In genomic region chr3:138861032-138861431, GRCm38 (mm10) we compare ENCODE assay signal across 14 mouse cellular contexts.
DNase-seq lines count a peak whose midpoint lies in the region; ATAC-seq and TF ChIP-seq lines count a peak whose summit lies in the region.
"Had no signal": no experiment of that assay in that cellular context is flagged by ENCODE, and none has a peak within 500 bp of the region (broad histone marks: within the 10 kb centered on the region; RNA-seq: fewer than 3 reads in every experiment).

No protein-coding gene starts in this region.

- TF ChIP-seq CTCF in cerebellum, adult 2 months (IDR thresholded peaks at IDR 0.05; ENCODE audit: borderline replicate concordance, insufficient read depth, low read depth, low read length) = no peak

- no peak for ATAC-seq in liver, embryonic 11.5 days (replicated peaks; ENCODE audit: low FRiP score)
- ATAC-seq: midbrain, embryonic 16.5 days had no signal

- no peaks in the 10 kb centered on the region for H3K9me3 ChIP-seq in liver, embryonic 11.5 days (ENCODE audit: control insufficient read depth, low read length)

- no peak overlapping the region for H3K4me3 ChIP-seq in cerebellum, adult 2 months (replicated peaks; ENCODE audit: insufficient read depth, low read depth, low read length)
- H3K4me3 ChIP-seq in liver, embryonic 11.5 days (ENCODE audit: low read depth, low read length) = no peak overlapping the region

- peak; percentile 55 to 61 for DNase-seq in cerebellum, adult 2 months
- no peak for DNase-seq in cerebellum, adult 11-12 months
- DNase-seq in heart, adult 11 months = peak; percentile 81
- DNase-seq in heart, postnatal 36 days = no peak
- DNase-seq in right cerebral cortex, adult 2 months (ENCODE audit: low spot score in 2 of 2) = peak; percentile 56 to 63
- no peak for DNase-seq in right cerebral cortex, postnatal 4 days
- peak; percentile 81 for DNase-seq in telencephalon, adult 2 months (ENCODE audit: low read depth, low spot score)
- no peak for DNase-seq in liver, embryonic 11.5 days (ENCODE audit: low spot score)
- DNase-seq: adrenal gland, adult 8-10 months; kidney, postnatal 10 days; thymus, adult 18-20 months had no signal

- H3K9ac ChIP-seq in liver, embryonic 11.5 days (ENCODE audit: low read depth, low read length) = no peak overlapping the region
- H3K9ac ChIP-seq: liver, embryonic 14.5 days had no signal

- WGBS in cerebellum, adult 2 months = 10% methylated on average over 9 of the region's 9 CpGs
- WGBS in liver, embryonic 11.5 days = 70% methylated on average over 9 of the region's 9 CpGs

- no peak overlapping the region for H3K4me2 ChIP-seq in liver, embryonic 11.5 days

- H3K36me3 ChIP-seq in liver, embryonic 11.5 days (ENCODE audit: control insufficient read depth, insufficient read depth, low read length) = no peaks in the 10 kb centered on the region

- no peaks in the 10 kb centered on the region for H3K27me3 ChIP-seq in cerebellum, adult 2 months (ENCODE audit: control insufficient read depth, insufficient read depth, low read length)
- no peaks in the 10 kb centered on the region for H3K27me3 ChIP-seq in liver, embryonic 11.5 days (replicated peaks; ENCODE audit: control insufficient read depth, insufficient read depth, low read length)

- H3K4me1 ChIP-seq in cerebellum, adult 2 months (ENCODE audit: control insufficient read depth, insufficient read depth, low read length) = peaks cover 67% of the 10 kb centered on the region
- H3K4me1 ChIP-seq in liver, embryonic 11.5 days (replicated peaks; ENCODE audit: control insufficient read depth, insufficient read depth, low read length) = no peaks in the 10 kb centered on the region

- intact Hi-C loops in heart, postnatal 36 days (cut with DNase I) = no loop called here

- H3K27ac ChIP-seq in cerebellum, adult 2 months (ENCODE audit: insufficient read depth, low read length) = peak overlapping the region; percentile 24
- H3K27ac ChIP-seq in liver, embryonic 11.5 days (ENCODE audit: low read depth, low read length) = no peak overlapping the region
- H3K27ac ChIP-seq: liver, embryonic 14.5 days; macrophage had no signal

- TF ChIP-seq POLR2A in cerebellum, adult 2 months (IDR thresholded peaks at IDR 0.05; ENCODE audit: borderline replicate concordance, insufficient read depth, low read length) = no peak

Comparison
In these comparisons a context has a peak if more than half of its experiments do, and no peak if none do; other contexts are left out.
1. DNase-seq: peak in cerebellum, adult 2 months (2 of 2), heart, adult 11 months (single experiment), right cerebral cortex, adult 2 months (2 of 2) and telencephalon, adult 2 months (single experiment); none in cerebellum, adult 11-12 months (single experiment), heart, postnatal 36 days (0 of 2), right cerebral cortex, postnatal 4 days (single experiment) and liver, embryonic 11.5 days (single experiment).